Mouse (Mus musculus): ENCODE data around the gene Cacna1e.
A peak's percentile ranks its signal among the peaks of the same experiment; 100 is the strongest.

Cacna1e gene

DNA sequence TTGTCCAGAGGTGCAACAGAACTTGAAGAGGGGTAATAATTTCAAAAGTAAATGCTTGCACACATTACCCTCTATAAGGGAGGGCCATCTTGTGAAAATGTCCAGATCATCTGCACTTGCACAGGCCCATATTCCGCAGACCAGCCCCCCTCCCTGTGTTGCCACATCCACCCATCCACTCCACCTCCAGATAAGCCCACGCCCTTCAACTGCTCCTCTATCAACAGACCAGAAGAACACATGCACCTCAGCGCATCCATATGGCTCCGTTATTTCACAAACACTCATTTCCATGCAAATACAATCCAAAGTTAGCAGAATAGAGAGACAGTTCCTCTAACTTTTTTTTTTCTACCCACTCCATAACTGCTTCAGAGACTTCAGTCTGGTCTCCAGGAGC, 171.6 kb downstream of the Cacna1e start:
- ATAC-seq (ENCODE audit: low TSS enrichment), result peak; percentile 51

DNA sequence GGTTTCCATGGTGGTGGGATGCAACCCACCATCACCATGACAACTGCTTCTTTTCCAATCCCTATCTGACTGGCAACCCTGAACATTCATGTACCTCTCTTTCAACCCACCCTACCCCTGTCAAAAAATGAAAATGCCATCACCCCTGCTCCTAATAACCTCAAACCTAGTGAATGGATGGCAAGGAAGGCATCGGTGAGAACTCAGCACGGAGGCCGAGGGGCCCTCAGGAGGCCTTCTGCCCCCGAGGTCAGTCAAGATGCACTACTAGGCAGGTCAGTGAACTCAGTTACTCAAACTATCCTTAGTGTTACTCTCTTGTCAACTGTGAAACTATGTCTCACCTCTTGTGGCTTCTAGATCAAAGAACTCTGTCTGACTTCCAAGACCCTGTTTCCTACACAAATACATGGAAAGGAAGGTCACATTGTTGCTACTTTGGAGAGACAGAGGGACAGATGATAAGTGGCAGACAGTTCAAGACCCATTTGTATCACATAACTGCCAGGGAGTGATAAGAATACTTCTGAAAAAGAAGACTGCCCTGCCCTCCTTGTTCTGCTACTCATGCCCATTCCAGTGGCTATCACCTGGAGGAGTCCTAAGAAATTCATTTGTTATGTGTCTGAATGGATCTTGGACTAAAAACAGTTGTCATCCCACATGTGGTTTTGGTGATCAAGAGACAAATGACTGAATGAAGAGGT, 176.6 kb downstream of the Cacna1e start:
- no peak for ATAC-seq (ENCODE audit: low TSS enrichment)

DNA sequence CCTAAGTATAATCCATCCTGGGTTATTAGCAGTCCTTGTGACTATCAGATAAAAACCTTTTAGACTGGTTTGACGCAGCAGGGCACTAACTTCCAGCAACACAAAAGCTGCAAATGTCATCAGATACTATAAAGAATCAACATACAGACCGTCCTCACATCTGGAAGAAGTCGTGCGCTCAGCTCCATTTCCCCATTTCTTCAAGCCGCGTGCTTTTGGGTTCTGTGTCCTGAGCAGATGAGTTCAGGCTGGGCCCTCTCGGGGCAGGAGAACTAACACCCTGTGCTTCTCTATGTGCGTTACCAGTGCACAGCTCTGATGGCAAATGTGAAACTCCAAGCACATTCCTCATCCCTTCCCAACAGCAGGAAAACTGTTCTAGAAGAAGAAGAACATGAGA, 177.3 kb downstream of the Cacna1e start:
- ATAC-seq (ENCODE audit: low TSS enrichment), result no peak

DNA sequence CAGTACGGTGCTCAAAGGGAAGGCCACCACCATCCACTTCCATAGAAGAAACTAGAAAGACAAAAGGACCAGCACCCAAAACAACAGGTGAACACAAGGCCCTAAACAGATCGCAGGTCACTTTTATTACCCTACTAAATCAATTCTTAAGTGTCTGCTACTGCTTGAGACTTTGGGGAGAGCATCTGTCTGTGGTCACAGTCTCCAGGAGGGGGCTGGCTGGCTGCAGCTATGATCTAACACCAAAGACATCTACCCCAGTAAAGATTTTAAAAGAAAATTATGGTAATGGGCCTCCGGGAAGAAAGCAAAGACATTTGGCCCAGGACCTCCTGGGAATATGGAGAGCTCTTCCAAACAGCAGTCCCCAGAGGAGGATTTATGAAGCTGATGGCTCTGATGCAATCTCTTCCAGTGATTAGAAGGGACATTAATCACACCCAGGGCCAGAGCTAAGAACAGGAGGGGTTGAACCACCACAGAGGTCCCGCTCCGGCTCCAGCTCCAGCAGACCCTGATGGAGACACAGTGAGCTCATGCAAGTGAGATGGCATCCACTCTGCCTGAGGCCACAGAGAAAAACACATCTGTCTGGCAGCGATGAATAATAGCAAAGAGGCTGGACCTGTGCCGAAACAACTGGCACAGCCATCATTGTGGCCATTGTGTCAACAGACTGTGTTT, 178.3 kb downstream of the Cacna1e start:
- ATAC-seq (ENCODE audit: low TSS enrichment), result no peak

DNA sequence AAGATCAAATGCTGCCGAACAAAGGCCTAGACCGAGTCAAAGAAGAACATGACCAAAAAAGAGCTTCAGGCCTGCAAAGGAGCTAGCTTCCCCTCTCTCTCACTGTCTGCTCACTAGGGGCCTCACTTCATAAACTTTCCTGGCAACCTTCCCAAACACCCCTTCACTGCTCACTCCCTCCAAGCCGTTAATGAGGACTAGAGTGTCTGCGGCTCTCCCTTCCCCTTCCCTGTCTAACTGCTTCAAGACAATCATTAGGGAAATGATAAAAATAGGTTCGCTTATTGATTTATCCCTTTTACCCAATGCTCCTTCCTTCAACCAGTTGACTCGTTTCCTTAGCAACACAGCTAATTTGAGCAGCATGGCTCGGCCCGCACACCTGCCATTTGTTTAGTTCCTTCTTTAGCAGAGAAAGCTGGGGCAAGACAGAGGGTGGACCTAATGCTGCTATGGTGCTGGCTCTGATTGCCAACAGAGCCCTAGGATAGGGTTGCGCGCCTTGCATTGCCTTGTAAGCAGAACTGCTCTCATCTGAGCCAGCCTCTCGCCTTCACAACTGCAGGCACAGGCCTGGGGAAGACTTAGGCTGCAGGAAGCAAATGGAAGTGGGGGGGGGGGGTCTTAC, 179.6 kb downstream of the Cacna1e start:
- no peak for ATAC-seq (ENCODE audit: low TSS enrichment)

DNA sequence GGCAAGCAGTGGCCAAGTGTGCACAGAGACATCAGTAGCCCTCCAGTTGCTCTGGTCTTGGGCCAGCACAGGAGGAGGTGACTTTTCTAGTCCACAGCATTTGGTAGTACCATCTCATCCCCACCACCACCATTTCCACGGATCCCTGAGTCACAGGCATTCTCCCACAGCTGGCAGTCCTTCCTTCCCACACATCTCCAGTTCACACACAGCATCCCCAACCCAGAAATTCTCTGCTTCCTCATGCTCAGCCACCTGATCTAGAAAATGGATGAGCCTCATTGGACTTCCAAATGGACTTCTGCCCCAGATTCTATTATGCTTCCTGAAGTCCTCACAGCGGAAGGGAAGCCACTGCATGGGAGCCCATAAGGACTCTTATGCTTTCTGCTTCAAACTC, 181.7 kb downstream of the Cacna1e start:
- ATAC-seq (ENCODE audit: low TSS enrichment), result peak; percentile 85

DNA sequence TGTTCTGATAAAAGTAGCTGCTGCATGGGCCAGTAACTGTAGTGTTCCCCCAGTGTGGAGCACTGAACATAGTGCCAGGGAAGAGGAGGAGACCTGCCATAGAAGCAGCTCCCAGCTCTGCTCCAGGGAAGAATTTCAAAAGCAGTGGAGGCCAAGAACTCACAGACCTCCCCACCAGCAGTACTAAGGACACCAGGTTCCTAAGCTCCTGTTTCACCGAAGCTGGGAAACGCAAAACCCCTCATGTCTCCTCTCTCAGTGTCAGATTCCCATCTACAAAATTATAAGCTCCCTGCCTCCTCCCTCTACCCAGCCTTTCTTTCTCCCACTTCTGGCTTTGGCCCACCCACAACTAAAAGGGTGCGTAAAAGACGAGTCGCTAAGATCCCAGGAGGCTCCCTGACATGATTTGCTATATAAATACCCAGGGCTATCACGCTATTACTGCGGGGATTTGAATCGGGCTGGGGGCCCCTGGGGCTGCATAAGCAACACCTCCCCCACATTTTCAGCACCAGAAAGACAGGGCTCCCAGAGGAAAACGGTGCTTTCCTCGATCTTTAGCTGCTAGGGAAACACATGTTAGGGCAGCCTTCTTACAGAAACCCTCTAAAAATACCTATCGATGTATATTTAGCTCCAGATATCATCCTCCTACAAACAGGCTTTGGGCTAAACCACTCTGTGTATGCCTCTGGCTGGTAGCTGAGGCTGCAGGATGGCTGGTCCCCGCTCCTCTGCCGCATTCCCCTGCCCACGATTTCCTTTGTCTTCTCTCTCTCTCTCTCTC, 195.2 kb downstream of the Cacna1e start:
- peak; percentile 95 for ATAC-seq (ENCODE audit: low TSS enrichment)

DNA sequence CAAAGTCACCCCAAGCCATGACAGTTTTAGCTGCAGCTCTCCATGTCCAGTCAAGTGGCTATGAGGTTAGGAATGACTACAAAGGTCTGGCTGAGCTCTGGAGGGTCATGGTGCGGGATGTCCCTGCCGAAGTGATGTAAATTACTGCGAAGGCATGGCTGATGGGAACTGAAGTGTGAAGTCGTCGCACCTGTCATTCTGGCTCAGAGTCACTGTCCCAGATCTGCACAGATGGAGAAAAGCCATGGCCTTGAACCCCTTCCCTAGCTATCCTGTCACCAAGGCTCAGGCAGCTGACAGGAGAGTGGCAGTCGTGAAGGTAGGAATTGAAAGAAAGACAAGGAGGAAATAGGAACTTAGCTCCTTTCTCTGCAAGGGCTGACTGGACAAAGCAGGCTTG, 197.4 kb downstream of the Cacna1e start:
- ATAC-seq (ENCODE audit: low TSS enrichment), result no peak

DNA sequence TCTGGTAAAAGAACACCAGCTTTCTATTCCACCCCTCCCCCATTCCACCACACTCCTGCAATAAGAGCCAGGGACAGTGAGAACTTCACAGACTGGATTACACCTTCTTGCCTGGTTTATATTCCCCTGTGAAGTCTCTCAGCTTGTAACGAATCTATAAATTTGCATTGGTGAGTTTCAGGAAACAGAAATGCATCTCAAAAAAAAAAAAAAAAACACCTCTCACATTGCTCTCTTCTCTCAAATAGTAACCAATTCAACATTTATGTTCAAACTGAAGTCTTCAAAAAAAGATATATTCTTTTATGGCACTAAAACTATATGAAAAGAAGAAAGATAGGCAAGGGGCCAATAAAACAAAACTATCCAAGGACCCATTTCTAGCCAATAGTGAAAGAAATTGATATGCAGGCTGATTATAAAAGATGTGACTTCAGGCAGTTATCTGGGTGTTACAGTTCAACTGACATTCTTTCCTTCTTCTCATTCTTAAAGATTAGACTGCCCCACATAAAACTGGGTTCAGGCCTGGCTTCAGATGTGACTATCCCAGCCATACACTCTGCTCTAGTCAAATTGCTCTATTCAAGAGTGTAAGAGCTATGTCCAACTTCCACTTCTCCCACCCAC, 200.7 kb downstream of the Cacna1e start:
- ATAC-seq (ENCODE audit: low TSS enrichment), result no peak

DNA sequence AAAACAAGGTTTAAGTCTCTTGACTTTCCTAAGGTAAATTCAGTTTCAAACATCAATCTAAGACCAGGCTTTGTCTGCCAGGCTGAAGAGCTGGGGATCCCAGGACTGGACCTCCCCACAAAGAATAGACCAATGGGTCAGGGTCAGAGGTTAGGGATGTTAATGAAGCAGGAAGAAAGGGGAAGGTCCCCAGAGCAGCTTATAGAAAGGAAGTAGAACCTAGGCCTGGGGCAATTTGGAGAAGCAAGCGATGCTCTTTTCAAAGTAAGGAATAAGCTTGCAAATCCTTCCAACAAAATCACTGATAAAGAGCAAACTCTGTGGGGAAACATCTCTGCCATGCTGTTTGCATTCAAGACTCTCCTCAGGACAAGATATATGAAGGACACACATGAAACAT, 205.3 kb downstream of the Cacna1e start:
- ATAC-seq (ENCODE audit: low TSS enrichment), result no peak

DNA sequence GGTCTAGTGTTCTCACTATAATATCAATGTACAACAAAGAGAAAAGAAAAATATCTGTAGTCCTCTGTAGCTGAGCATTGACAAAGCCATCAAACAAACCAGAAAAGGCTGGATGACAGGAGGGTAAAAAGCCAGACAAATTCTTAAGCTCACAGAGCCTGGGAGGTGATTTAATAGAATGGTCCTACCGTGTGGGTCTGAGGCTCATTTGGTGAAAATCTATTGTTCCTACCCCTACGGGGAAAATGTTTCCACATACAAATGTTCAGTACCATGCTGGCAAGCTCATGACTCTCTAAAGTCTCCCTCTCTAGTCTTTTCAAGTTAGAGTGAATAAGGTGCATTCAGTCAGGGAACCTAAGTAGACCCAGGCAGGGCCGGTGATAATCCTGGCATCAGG, 206.2 kb downstream of the Cacna1e start:
- no peak for ATAC-seq (ENCODE audit: low TSS enrichment)

DNA sequence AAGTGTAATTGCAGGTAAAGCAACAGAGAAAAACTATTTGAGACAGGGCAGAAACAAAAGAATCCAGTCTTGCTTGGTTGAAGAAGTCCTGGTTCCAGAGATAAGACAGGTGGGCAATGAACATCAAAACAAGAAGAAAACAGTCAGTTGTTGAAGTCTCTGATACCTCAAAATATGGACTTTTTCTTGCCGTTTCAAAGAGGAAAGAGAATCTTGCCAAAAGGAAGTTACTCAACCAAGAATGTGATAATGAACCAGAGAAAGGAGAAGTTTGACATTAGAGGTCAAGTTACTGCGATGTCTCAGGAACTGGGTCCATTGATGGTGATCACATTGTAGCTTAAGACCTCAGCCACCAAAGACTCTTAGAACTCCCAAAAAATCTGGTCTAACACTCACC, 206.6 kb downstream of the Cacna1e start:
- ATAC-seq (ENCODE audit: low TSS enrichment), result no peak

DNA sequence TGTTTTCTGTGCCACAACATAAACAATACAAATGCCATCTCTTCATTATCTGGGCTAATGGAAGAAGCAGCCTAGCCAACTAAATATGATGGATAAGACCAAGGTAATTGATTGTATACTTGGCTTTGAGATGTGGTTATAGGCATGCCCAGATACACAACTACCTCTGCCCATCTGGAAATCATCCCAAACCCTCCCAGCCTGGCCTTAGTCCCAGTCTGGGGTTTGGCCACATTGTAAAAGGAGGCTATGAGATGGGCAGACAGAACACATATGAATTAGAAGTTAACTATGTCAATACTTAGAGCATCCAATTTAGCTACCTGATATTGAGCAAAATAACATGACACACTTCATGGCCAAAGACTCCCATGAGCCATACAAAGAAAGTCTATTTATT, 220.6 kb downstream of the Cacna1e start:
- ATAC-seq (ENCODE audit: low TSS enrichment), result no peak

DNA sequence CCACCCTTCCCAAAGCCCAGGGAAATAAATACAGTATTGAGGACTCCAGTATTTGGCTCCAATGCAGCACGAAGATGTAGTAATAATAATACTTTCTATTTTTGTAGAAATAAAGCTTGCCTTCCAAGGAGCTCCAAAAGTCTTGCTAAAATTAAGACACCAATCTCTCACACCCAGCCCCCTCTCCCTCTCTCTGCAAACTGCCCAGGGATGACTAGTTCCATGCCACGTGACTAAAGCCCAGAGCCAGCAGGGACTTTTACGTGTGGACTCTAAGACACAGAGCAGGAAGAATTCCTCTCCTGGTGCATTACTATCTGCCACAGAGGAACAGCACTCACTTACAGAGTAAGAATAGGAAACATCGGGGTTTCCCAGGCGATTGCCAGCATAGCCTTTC, 222.3 kb downstream of the Cacna1e start:
- ATAC-seq (ENCODE audit: low TSS enrichment), result peak; percentile 62

DNA sequence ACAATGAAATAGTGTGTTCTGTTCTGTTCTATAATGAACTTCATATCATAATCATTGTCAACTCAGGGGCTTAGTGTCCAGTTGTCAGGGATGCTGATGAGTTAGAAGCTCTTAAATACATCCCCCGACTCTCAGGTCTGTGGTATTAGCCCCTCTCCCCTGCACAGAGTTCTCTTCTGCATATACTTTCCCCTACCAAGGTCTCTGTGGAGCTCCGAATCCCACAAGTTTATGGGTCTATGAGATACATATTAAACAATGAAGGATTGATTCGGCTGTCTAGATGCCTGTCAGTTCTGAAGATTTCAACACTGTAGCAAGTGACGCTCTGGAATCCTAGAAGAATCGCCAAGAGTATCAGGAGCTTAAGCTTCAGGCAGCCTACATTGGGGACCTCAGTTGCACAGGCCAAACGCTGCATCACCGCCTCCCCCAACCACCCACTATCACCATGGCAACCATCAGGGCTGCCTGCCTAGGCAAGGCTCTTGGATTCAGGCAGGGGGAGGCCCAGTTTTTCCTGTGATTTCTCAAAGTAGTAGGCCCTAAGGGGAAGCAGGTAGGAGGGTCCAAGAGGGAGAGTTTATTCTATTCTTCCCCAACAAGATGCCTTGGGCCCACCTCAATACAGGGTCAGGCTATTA, 223.0 kb downstream of the Cacna1e start:
- ATAC-seq (ENCODE audit: low TSS enrichment), result peak; percentile 87

DNA sequence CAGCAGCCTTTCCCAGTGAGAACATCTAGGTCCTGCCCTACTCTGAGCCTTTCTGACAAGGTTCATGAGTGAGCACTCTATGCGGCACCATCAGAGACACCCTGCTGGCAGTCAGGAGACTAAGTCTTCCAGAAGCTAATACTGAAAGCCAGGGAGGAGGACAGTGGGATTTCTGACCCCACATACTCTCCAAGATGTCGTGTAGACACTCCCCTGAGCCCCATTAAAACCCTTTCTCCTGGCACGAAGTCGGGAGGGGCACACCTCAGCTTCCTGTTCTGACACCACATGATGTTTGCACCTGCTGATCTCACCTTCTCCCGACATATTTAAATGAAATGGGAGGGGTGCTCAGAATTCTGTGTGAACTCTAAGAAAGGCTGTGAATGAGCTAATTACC, 226.9 kb downstream of the Cacna1e start:
- ATAC-seq (ENCODE audit: low TSS enrichment), result no peak

DNA sequence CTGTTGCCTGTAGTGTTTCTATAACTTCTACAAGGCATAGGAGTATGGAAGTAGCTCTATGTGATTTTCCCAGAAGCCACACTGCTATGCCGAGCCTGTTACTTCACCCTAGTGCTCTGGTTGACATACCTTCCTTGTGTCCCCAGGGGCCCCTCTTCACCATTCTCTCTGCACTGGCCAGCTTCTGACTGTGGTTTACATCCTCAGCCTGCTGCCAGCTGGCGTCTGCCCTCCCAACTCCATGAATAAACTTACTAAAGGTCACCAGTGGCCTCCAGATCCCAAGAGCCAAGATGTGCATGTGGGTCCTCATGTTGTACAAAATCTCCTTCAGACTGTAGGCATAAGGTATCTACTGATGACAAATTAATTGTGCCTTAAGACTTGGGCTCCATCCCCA, 230.3 kb downstream of the Cacna1e start:
- no peak for ATAC-seq (ENCODE audit: low TSS enrichment)

DNA sequence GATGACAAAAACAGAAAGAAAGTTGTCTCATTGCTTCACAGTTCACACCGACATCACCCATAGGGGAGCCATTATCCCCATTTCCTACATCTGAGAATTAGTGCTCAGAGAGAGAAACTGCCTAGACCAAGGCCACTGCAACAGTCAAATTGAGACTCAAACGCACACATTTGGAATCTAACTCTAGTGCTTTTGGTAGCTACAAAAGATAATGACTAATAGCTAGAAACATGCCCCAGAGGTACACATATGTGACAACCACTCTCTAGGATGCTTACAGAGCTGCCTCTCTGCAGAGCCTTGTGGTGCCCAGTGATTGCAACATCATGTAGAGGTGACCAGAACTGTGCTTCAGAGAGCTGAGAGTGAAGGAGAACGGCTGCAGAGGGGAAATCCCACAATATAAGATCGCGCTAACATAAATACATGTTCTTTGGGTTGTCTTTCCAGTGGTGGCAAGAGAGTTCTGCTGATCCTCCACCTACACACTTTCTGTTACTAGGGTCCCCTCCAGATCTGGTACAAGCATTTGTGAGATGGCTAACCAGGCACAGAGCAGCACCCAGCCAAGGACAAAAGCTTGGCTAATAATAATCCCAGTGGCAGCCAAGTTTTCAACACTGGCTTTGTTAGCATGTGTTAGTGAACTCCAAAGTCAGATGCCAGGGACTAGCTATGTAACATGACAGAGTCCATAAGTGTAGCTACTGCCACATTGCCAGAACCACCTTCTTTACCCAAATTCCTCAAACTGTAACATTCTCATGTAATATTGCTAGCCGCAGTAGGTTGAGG, 237.9 kb downstream of the Cacna1e start:
- no peak; the same call in 1 of the 2 replicates for ATAC-seq (ENCODE audit: low TSS enrichment)

DNA sequence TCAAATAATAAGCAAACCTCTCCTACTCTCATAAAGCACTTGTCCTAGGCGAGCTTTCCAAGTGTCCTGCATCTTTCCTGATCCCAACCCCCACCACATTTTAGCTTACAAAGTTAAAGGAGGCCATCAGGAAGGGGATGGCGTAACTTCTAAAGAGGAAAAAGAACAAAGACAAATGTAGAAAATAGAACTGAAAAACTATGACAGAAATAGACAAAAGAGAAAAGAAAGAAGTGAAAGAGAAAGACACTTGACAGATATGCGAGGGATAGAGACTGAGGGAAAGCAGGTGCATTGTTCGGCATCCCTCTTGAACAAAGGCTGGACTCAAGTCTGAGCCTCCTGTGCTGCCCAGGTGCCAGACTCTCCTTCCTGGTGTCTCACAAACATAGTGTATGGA, 246.5 kb downstream of the Cacna1e start:
- no peak for ATAC-seq (ENCODE audit: low TSS enrichment)

DNA sequence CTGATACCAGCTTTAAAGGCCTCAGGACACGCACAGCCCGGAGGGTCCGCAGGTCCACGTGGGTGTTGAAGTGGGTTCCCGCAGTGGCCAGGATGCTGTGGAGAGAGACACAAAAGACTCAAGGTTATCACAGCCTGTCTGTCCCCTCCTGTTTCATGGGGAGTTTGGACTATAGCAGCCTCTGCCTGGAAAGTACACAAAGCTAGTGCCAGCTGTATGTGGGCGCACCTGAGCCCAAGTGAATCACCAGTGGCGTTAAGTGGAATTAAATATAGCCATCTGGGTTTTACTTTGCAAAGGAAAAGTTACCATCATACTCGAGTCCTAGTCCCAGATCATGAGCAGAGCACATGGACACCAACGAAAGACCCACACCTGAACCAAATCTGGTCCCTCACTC, 248.5 kb downstream of the Cacna1e start:
- peak; percentile 91 for ATAC-seq (ENCODE audit: low TSS enrichment)

DNA sequence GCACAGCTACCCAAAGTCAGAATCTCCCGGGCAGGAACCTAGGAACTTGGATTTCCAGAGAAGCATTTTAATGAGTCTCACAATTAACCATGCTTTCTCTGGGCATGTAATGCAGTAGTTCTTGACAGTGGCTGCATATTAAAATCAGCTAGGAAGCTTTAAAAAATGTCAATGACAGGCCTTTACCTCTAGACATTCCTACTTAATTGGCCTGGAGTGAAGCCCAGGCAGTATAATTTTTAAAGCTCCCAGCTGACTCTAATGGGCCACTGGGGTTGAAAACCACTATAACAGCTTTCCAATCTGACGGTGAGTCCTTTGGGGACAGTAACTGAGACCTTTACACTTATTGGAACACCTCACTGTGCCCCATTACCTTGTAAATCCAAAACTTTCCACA, 251.4 kb downstream of the Cacna1e start:
- ATAC-seq (ENCODE audit: low TSS enrichment), result no peak
